Mouse (Mus musculus): Measurements from ENCODE around the gene Gm10135.

DNA sequence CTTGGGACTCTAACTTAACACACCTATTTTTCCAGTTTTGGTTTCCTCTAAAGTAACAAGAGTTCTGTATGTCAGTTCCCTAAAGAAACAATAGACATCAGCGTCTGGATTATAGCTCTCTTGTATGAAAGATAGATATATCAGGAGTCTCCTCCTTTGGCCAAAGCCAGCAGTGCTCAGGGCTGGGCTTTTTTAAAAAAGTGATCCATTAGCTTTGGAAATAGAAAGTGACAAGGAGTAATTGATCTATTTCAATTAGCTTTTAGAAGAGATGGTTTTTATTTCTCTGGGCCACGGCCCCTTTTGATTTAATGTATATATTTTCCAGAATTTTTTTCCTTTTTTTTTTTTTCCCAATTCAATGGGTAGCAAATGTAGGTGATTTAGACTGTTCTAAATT, 20.4 kb upstream of the Gm10135 start:
- TF ChIP-seq POLR2A (IDR thresholded peaks at IDR 0.05; ENCODE audit: insufficient read depth, low read length), result no peak
- no peak for TF ChIP-seq CTCF (IDR thresholded peaks at IDR 0.05; ENCODE audit: low read depth, low read length)
- TF ChIP-seq EP300 (IDR thresholded peaks at IDR 0.05; ENCODE audit: insufficient read depth, low read depth, low read length), result no peak

Measured in ES-Bruce4 (cell line).